Mouse (Mus musculus): ENCODE data around the gene Gm49325. TPM values are rescaled to one million over a fixed set of nuclear protein-coding genes. Genes with fewer than 3 reads are reported as not detected.
A peak's percentile ranks its signal among the peaks of the same experiment; 100 is the strongest.

Gm49325 gene
- polyA plus RNA-seq, 1 experiment from 2014 or later: 1.8 TPM

DNA sequence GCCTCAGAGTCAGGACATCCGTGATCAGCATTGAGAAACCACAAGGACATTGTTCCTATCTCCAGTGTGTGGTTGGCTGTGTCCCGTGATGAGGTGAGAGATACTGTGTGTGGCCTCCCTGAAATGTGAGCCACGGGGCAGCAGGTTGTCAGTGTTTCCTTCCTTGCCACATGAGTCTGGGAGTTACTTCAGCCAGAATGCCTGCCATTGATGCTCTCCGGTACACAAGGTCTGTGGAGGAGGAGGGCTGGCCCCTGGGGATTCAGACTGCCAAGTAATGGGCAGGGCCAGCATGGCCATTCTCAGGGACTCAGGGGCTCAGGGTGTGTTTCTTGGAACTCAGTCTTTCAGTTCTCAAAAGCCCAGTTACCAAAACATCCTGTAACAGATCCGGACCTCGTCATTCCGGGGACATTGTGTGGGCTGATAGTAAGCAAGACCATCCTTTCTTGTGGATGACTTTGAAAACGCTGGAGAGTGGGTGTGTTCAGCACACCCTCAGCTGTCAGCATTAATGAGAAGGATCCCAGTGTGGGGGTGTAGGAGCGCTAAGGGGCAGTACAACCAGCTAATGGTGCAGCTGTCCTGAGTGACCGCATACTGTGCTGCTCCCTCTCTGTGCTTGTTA, 22.1 kb upstream of the Gm49325 start:
- H3K36me3 ChIP-seq (ENCODE audit: control insufficient read depth, insufficient read depth, low read length): peaks cover 11% of the 10 kb centered on the region; the same call in 1 of the 2 replicates
- H3K27ac ChIP-seq (ENCODE audit: low read depth, low read length): peak overlapping the region; percentile 23; the same call in 1 of the 2 replicates
- no peaks in the 10 kb centered on the region for H3K27me3 ChIP-seq (replicated peaks; ENCODE audit: control insufficient read depth, insufficient read depth, low read length)
- H3K4me2 ChIP-seq: peak overlapping the region; percentile 72
- no peak overlapping the region for H3K9ac ChIP-seq (ENCODE audit: low read depth, low read length)
- ATAC-seq (replicated peaks; ENCODE audit: low FRiP score): no peak; the same call in 1 of the 2 replicates
- peaks cover 44% of the 10 kb centered on the region for H3K4me1 ChIP-seq (replicated peaks; ENCODE audit: control insufficient read depth, insufficient read depth, low read length)
- no peaks in the 10 kb centered on the region for H3K9me3 ChIP-seq (ENCODE audit: control insufficient read depth, low read length)
- H3K4me3 ChIP-seq (ENCODE audit: low read depth, low read length): no peak overlapping the region
- WGBS: 47% methylated on average over 10 of the region's 10 CpGs
- no peak for DNase-seq (ENCODE audit: low spot score)

DNA sequence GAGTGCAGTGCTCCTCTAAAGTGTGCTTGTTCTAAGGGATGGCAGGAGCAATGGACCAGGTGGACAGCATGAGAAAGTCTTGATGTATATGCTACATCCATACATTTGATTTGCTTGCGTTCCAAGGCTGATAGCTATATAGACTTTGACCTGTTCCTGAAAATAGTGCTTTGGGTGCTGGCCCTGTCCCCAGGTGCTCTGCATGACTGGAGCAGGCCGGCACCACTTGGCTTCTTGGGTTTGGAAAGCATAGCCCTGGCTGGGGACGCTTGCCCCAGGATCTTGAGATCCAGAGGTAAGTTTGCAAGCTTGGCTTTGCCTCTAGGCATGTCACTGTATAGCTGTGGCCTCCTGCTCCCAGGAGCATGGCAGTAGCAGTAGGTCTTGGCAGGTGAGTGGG, 19.4 kb upstream of the Gm49325 start:
- no peak overlapping the region for H3K4me3 ChIP-seq (ENCODE audit: low read depth, low read length)
- DNase-seq (ENCODE audit: low spot score) (no peak), ATAC-seq (replicated peaks; ENCODE audit: low FRiP score) (no peak)
- no peak overlapping the region for H3K9ac ChIP-seq (ENCODE audit: low read depth, low read length)
- peaks cover 62% of the 10 kb centered on the region for H3K4me1 ChIP-seq (replicated peaks; ENCODE audit: control insufficient read depth, insufficient read depth, low read length)
- H3K36me3 ChIP-seq (ENCODE audit: control insufficient read depth, insufficient read depth, low read length): peaks cover 20% of the 10 kb centered on the region; the same call in 1 of the 2 replicates
- no peak overlapping the region for H3K4me2 ChIP-seq
- WGBS: 86% methylated on average over 3 of the region's 3 CpGs
- no peaks in the 10 kb centered on the region for H3K27me3 ChIP-seq (replicated peaks; ENCODE audit: control insufficient read depth, insufficient read depth, low read length)
- no peak overlapping the region for H3K27ac ChIP-seq (ENCODE audit: low read depth, low read length)
- H3K9me3 ChIP-seq (ENCODE audit: control insufficient read depth, low read length): no peaks in the 10 kb centered on the region

DNA sequence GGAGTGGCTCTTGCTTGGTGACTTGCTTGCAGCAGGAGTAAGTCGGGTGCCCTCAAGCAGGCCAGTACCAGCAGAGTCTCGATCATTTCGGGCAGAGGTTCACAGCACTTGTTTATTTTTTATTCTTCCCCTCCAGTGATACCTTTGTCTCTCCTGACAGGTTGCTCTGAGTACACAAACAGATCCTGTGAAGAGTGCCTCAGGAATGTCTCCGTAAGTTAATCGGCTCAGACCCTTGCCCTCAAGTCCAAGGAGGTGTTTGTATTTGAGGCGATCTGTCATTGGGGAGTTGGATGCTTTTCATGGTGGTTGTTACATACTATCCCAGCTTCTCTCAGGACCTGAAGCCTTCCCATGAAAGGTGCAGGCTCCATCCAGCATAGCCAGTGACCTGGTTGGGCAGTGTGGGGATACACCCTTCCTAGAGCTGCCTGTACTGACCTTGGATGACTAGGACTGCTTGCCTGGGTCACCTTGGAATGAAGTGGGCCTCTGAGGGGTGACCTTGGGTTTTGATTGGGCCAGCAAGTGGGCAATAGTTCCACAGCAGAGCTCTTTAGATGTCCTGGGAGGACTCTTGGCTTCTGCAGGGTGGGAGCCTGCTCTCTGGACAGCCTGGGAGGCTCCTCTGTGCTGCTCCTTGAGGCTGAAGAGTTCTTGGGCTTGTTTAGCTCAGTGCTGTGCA, 18.8 kb upstream of the Gm49325 start:
- H3K4me1 ChIP-seq (replicated peaks; ENCODE audit: control insufficient read depth, insufficient read depth, low read length): peaks cover 61% of the 10 kb centered on the region
- DNase-seq (ENCODE audit: low spot score) (no peak), ATAC-seq (replicated peaks; ENCODE audit: low FRiP score) (no peak)
- H3K4me2 ChIP-seq: no peak overlapping the region
- H3K27ac ChIP-seq (ENCODE audit: low read depth, low read length): no peak overlapping the region
- no peaks in the 10 kb centered on the region for H3K27me3 ChIP-seq (replicated peaks; ENCODE audit: control insufficient read depth, insufficient read depth, low read length)
- no peaks in the 10 kb centered on the region for H3K9me3 ChIP-seq (ENCODE audit: control insufficient read depth, low read length)
- H3K9ac ChIP-seq (ENCODE audit: low read depth, low read length): no peak overlapping the region
- peaks cover 20% of the 10 kb centered on the region; the same call in 1 of the 2 replicates for H3K36me3 ChIP-seq (ENCODE audit: control insufficient read depth, insufficient read depth, low read length)
- WGBS: 90% methylated on average over 6 of the region's 6 CpGs
- H3K4me3 ChIP-seq (ENCODE audit: low read depth, low read length): no peak overlapping the region

DNA sequence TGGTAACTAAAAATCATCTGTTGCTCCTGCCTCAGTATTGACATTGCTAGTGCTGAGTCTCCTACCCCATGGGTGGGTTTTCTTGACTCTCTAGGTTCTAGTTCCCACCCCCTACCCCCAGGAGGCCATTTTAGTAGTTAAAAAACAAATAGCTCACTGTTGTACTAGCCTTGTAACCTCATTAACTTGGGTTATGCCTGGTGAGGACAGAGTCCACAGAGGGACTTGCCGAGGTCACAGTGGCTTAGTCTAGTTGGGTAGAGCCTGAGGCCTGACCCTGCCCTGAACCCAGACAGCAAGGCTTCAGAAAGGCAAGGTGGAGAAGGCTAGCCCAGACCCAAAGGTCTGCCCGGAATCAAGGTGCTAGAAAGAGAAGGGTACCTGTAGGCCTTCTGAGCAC, 18.0 kb upstream of the Gm49325 start:
- WGBS: 79% methylated on average over 2 of the region's 2 CpGs
- peaks cover 53% of the 10 kb centered on the region for H3K4me1 ChIP-seq (replicated peaks; ENCODE audit: control insufficient read depth, insufficient read depth, low read length)
- DNase-seq (ENCODE audit: low spot score) (no peak), ATAC-seq (replicated peaks; ENCODE audit: low FRiP score) (no peak)
- peaks cover 23% of the 10 kb centered on the region for H3K36me3 ChIP-seq (ENCODE audit: control insufficient read depth, insufficient read depth, low read length)
- H3K4me2 ChIP-seq: no peak overlapping the region
- H3K9me3 ChIP-seq (ENCODE audit: control insufficient read depth, low read length): no peaks in the 10 kb centered on the region
- no peak overlapping the region for H3K27ac ChIP-seq (ENCODE audit: low read depth, low read length)
- no peak overlapping the region for H3K4me3 ChIP-seq (ENCODE audit: low read depth, low read length)
- H3K9ac ChIP-seq (ENCODE audit: low read depth, low read length): no peak overlapping the region
- no peaks in the 10 kb centered on the region for H3K27me3 ChIP-seq (replicated peaks; ENCODE audit: control insufficient read depth, insufficient read depth, low read length)

DNA sequence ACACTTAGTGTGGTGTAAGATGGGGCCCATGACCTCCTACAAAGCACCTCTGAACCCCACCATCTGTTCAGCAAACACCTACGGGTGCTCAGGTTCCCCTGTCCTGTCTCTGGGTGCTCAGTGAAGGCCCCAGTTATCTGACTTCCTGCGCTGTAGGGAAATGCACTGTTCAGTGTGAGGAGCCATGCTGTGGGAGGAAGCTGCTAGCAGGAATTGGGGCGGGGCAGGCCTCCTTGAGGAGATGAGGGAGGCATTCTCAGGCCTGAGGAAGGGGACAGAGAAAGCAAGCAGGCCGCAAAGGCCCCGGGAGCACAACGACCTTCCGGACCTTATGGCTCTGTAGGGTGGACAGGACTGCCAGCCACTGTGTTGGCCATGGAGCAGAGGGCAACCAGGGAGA, 16.9 kb upstream of the Gm49325 start:
- DNase-seq (ENCODE audit: low spot score): no peak
- Histone ChIP-seq H3K27me3 (replicated peaks; ENCODE audit: control insufficient read depth, insufficient read depth, low read length) (no peaks in the 10 kb centered on the region), H3K4me3 (ENCODE audit: low read depth, low read length) (peak overlapping the region; percentile 17; the same call in 1 of the 2 replicates), H3K9ac (ENCODE audit: low read depth, low read length) (peak overlapping the region; percentile 30; the same call in 1 of the 2 replicates), H3K27ac (ENCODE audit: low read depth, low read length) (peak overlapping the region; percentile 53; the same call in 1 of the 2 replicates), H3K4me2 (peak overlapping the region; percentile 8), H3K36me3 (ENCODE audit: control insufficient read depth, insufficient read depth, low read length) (peaks cover 34% of the 10 kb centered on the region), H3K9me3 (ENCODE audit: control insufficient read depth, low read length) (no peaks in the 10 kb centered on the region), H3K4me1 (replicated peaks; ENCODE audit: control insufficient read depth, insufficient read depth, low read length) (peaks cover 42% of the 10 kb centered on the region)
- WGBS: 43% methylated on average over 7 of the region's 7 CpGs
- ATAC-seq (replicated peaks; ENCODE audit: low FRiP score): no peak

- Histone ChIP-seq H3K36me3 (ENCODE audit: control insufficient read depth, insufficient read depth, low read length) (peaks cover 40% of the 10 kb centered on the region), H3K27ac (ENCODE audit: low read depth, low read length) (peak overlapping the region; percentile 53; the same call in 1 of the 2 replicates), H3K9me3 (ENCODE audit: control insufficient read depth, low read length) (no peaks in the 10 kb centered on the region), H3K4me1 (replicated peaks; ENCODE audit: control insufficient read depth, insufficient read depth, low read length) (peaks cover 42% of the 10 kb centered on the region), H3K27me3 (replicated peaks; ENCODE audit: control insufficient read depth, insufficient read depth, low read length) (no peaks in the 10 kb centered on the region), H3K4me3 (ENCODE audit: low read depth, low read length) (no peak overlapping the region), H3K4me2 (peak overlapping the region; percentile 8), H3K9ac (ENCODE audit: low read depth, low read length) (no peak overlapping the region)
- 79% methylated on average over 8 of the region's 8 CpGs for WGBS
- ATAC-seq (replicated peaks; ENCODE audit: low FRiP score): no peak
- DNase-seq (ENCODE audit: low spot score): no peak
These were observed 16.2 kb upstream of the Gm49325 start for GRCm38 (mm10) chr10:77589749-77590148.

DNA sequence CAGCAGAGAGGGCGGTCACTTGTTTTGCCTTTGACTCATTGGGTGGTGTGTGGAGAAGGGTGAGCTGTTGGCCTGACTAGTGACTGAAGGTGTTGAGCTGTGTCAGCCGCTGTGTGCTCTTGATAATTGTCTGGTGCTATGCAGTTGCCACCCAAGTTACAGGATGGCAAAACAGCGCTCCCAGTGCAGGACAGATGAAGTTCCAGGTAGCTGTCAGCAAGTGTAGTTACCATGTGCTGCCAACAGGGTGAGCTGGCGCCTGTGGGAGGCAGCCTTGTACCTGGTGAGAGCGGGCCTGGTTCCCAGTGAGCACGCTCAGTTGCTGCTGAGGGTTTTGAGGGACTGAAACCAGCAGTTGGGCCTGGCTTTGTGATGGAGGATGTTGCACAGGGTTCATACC, 15.2 kb upstream of the Gm49325 start:
- H3K9ac ChIP-seq (ENCODE audit: low read depth, low read length): no peak overlapping the region
- H3K4me1 ChIP-seq (replicated peaks; ENCODE audit: control insufficient read depth, insufficient read depth, low read length): peaks cover 40% of the 10 kb centered on the region
- H3K4me2 ChIP-seq: no peak overlapping the region
- DNase-seq (ENCODE audit: low spot score) (no peak), ATAC-seq (replicated peaks; ENCODE audit: low FRiP score) (peak; percentile 87)
- WGBS: 40% methylated on average over 6 of the region's 6 CpGs
- peak overlapping the region; percentile 67 for H3K27ac ChIP-seq (ENCODE audit: low read depth, low read length)
- no peak overlapping the region for H3K4me3 ChIP-seq (ENCODE audit: low read depth, low read length)
- no peaks in the 10 kb centered on the region for H3K9me3 ChIP-seq (ENCODE audit: control insufficient read depth, low read length)
- H3K36me3 ChIP-seq (ENCODE audit: control insufficient read depth, insufficient read depth, low read length): peaks cover 46% of the 10 kb centered on the region
- no peaks in the 10 kb centered on the region for H3K27me3 ChIP-seq (replicated peaks; ENCODE audit: control insufficient read depth, insufficient read depth, low read length)

GRCm38 (mm10) chr10:77591546-77591945, 14.5 kb upstream of the Gm49325 start:
- H3K27me3 ChIP-seq (replicated peaks; ENCODE audit: control insufficient read depth, insufficient read depth, low read length): no peaks in the 10 kb centered on the region
- peaks cover 37% of the 10 kb centered on the region for H3K4me1 ChIP-seq (replicated peaks; ENCODE audit: control insufficient read depth, insufficient read depth, low read length)
- H3K4me3 ChIP-seq (ENCODE audit: low read depth, low read length): no peak overlapping the region
- no peaks in the 10 kb centered on the region for H3K9me3 ChIP-seq (ENCODE audit: control insufficient read depth, low read length)
- no peak overlapping the region for H3K9ac ChIP-seq (ENCODE audit: low read depth, low read length)
- 86% methylated on average over 6 of the region's 6 CpGs for WGBS
- no peak for ATAC-seq (replicated peaks; ENCODE audit: low FRiP score)
- H3K4me2 ChIP-seq: no peak overlapping the region
- DNase-seq (ENCODE audit: low spot score): no peak
- no peak overlapping the region for H3K27ac ChIP-seq (ENCODE audit: low read depth, low read length)
- peaks cover 46% of the 10 kb centered on the region for H3K36me3 ChIP-seq (ENCODE audit: control insufficient read depth, insufficient read depth, low read length)

GRCm38 (mm10) chr10:77596060-77596459, 9.9 kb upstream of the Gm49325 start:
- Histone ChIP-seq H3K27me3 (replicated peaks; ENCODE audit: control insufficient read depth, insufficient read depth, low read length) (no peaks in the 10 kb centered on the region), H3K4me3 (ENCODE audit: low read depth, low read length) (no peak overlapping the region), H3K36me3 (ENCODE audit: control insufficient read depth, insufficient read depth, low read length) (peaks cover 45% of the 10 kb centered on the region), H3K27ac (ENCODE audit: low read depth, low read length) (no peak overlapping the region), H3K4me1 (replicated peaks; ENCODE audit: control insufficient read depth, insufficient read depth, low read length) (0 out of 2 replicates have a peak, but pooled peaks cover under 1% of the 10 kb centered on the region), H3K9ac (ENCODE audit: low read depth, low read length) (no peak overlapping the region), H3K4me2 (no peak overlapping the region), H3K9me3 (ENCODE audit: control insufficient read depth, low read length) (no peaks in the 10 kb centered on the region)
- DNase-seq (ENCODE audit: low spot score): no peak
- ATAC-seq (replicated peaks; ENCODE audit: low FRiP score): no peak
- 84% methylated on average over 2 of the region's 2 CpGs for WGBS
